Mouse (Mus musculus) liver, postnatal 0 days (tissue): ENCODE measurements at regions not wholly inside any gene's neighbourhood (a gene's known extent, or its start where the extent isn't known, plus 50 kb on each side); places are given as distances from the start of the nearest gene placed in this dataset.

Source experiments
- CTCF ChIP-seq: sonication (generic); IDR thresholded peaks from 2 replicates; pipeline ENCODE4 v1.5.1; 2016; ENCODE audit warnings: antibody characterized with exemption, low read depth
- EP300 ChIP-seq: IDR thresholded peaks from 2 replicates; pipeline ENCODE4 v1.6.1; 2016; ENCODE audit warnings: antibody characterized with exemption, low read depth, mild to moderate bottlenecking

DNA sequence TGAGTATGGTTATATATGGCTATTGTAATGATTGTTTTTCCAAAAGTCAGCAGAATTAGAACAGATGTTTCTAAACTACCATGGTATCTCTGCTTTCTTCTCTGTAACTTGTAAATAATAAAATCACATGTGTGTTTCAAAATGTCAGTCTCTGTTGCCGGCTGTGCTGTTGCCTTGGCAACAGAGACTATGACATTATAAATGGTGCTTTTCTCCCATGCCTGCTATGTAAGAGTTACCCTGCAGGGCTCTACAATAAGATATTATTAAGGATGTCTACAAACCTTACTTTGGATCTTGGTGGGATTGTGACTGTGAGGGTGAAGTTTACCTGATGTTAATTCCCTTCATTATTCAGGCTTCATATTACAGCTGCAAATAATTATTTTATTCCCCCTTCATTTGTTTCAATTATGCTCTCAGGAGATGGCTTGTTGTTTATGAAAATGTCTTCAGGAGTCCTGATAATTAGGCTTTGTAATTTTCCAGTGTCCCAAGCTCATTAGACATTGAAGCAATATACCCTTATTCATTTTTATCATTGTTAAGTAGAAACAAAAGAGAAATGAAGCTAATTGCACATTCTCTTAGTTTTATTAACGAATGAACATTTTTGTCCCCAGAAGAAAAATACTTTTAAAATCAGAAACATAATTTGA lies 3808.0 kb downstream of the 9330182O14Rik start:
- no peak for TF ChIP-seq EP300
- no peak for TF ChIP-seq CTCF
